Mouse (Mus musculus): Measurements from ENCODE around the gene Spdye4c. TPM values are rescaled to one million over a fixed set of nuclear protein-coding genes. Genes with fewer than 3 reads are reported as not detected.

Gene Spdye4c
- total and polyA plus RNA-seq, 3 experiments = not detected

GRCm38 (mm10) chr2:128582881-128583280, 8.1 kb upstream of the Spdye4c start:
- Histone ChIP-seq H3K9me3 (replicated peaks) (peaks cover 17% of the 10 kb centered on the region), H3K4me3 (ENCODE audit: low read depth, low read length) (no peak overlapping the region), H3K4me1 (ENCODE audit: insufficient read depth, low read depth, low read length) (no peaks in the 10 kb centered on the region), H3K27me3 (ENCODE audit: insufficient read depth, low read length) (no peaks in the 10 kb centered on the region), H3K36me3 (replicated peaks) (no peaks in the 10 kb centered on the region)
- ATAC-seq (ENCODE audit: extremely low read depth, insufficient number of reproducible peaks, low FRiP score, poor library complexity, severe bottlenecking) (no peak), DNase-seq (ENCODE audit: low spot score) (no peak)
- TF ChIP-seq CTCF (IDR thresholded peaks at IDR 0.05; ENCODE audit: low read depth, low read length) = no peak
- TF ChIP-seq TAL1 (conservative IDR thresholded peaks at IDR 0.05; ENCODE audit: low read depth, low read length) = no peak
- TF ChIP-seq POLR2AphosphoS5 (IDR thresholded peaks at IDR 0.05; ENCODE audit: insufficient replicate concordance, low read depth, low read length) = no peak
- no peak for TF ChIP-seq GATA2 (IDR thresholded peaks at IDR 0.05; ENCODE audit: borderline replicate concordance, low read depth, low read length)
- TF ChIP-seq GATA1 (IDR thresholded peaks at IDR 0.05; ENCODE audit: borderline replicate concordance, low read length) = no peak

- no peaks in the 10 kb centered on the region for H3K9me3 ChIP-seq (replicated peaks)
- DNase-seq (ENCODE audit: low spot score) (no peak), ATAC-seq (ENCODE audit: extremely low read depth, insufficient number of reproducible peaks, low FRiP score, poor library complexity, severe bottlenecking) (no peak)
- H3K36me3 ChIP-seq (replicated peaks) = no peaks in the 10 kb centered on the region
- H3K4me1 ChIP-seq (ENCODE audit: insufficient read depth, low read depth, low read length) = no peaks in the 10 kb centered on the region
- peaks cover 21% of the 10 kb centered on the region for H3K27me3 ChIP-seq (ENCODE audit: insufficient read depth, low read length)
- TF ChIP-seq CTCF (IDR thresholded peaks at IDR 0.05; ENCODE audit: low read depth, low read length) (no peak), TAL1 (conservative IDR thresholded peaks at IDR 0.05; ENCODE audit: low read depth, low read length) (no peak), GATA2 (IDR thresholded peaks at IDR 0.05; ENCODE audit: borderline replicate concordance, low read depth, low read length) (no peak), POLR2AphosphoS5 (IDR thresholded peaks at IDR 0.05; ENCODE audit: insufficient replicate concordance, low read depth, low read length) (no peak), GATA1 (IDR thresholded peaks at IDR 0.05; ENCODE audit: borderline replicate concordance, low read length) (no peak)
- H3K4me3 ChIP-seq (ENCODE audit: low read depth, low read length) = no peak overlapping the region
These were observed 1.3 kb downstream of the Spdye4c start for GRCm38 (mm10) chr2:128592301-128592700.

DNA sequence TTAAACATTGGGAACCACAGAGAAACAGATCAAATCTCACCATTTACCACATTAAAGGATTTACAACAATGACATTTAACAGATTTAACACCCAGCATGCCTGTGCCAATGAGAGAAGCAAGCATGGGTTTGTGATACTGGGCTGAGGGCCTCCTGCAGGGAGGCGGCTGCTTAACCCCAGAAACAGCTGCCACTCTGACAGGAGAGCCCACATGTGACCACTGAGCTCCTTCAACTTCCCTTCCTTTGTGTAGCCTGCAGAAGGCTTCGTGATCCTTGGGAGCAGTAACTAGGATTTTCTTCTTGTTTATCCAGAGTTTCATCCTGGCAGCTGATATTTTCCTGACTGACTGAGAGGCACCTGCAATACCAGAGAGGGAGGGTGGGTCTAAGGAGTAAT, 10.5 kb downstream of the Spdye4c start:
- Histone ChIP-seq H3K4me1 (ENCODE audit: insufficient read depth, low read depth, low read length) (no peaks in the 10 kb centered on the region), H3K4me3 (ENCODE audit: low read depth, low read length) (no peak overlapping the region), H3K9me3 (replicated peaks) (0 out of 2 replicates have a peak, but pooled peaks cover 6% of the 10 kb centered on the region), H3K36me3 (replicated peaks) (no peaks in the 10 kb centered on the region), H3K27me3 (ENCODE audit: insufficient read depth, low read length) (peaks cover 13% of the 10 kb centered on the region)
- ATAC-seq (ENCODE audit: extremely low read depth, insufficient number of reproducible peaks, low FRiP score, poor library complexity, severe bottlenecking) (no peak), DNase-seq (ENCODE audit: low spot score) (no peak)
- TF ChIP-seq TAL1 (conservative IDR thresholded peaks at IDR 0.05; ENCODE audit: low read depth, low read length) = no peak
- no peak for TF ChIP-seq POLR2AphosphoS5 (IDR thresholded peaks at IDR 0.05; ENCODE audit: insufficient replicate concordance, low read depth, low read length)
- no peak for TF ChIP-seq GATA1 (IDR thresholded peaks at IDR 0.05; ENCODE audit: borderline replicate concordance, low read length)
- no peak for TF ChIP-seq GATA2 (IDR thresholded peaks at IDR 0.05; ENCODE audit: borderline replicate concordance, low read depth, low read length)
- no peak for TF ChIP-seq CTCF (IDR thresholded peaks at IDR 0.05; ENCODE audit: low read depth, low read length)

DNA sequence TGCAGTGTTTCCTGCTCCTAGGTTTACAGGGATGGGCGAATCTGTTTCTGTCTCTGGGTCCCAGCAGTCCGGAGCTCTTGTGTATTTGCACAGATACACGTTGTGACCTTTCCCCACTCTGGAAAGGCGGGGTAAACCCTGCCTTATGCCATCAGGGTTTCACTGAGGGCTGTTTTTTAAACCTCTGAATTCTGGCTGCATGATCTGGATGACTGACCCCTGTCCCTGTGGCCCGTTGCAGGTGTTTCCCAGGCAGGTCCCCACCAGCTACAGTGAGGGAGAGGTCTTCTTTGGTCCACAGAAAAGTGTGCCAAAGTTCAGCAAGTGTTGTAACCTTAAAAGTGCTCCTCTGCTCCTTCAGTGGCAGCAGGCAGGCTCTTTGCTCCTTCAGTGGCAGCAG, 18.3 kb downstream of the Spdye4c start:
- Histone ChIP-seq H3K27me3 (ENCODE audit: insufficient read depth, low read length) (no peaks in the 10 kb centered on the region), H3K36me3 (replicated peaks) (peaks cover 51% of the 10 kb centered on the region), H3K4me3 (ENCODE audit: low read depth, low read length) (no peak overlapping the region), H3K4me1 (ENCODE audit: insufficient read depth, low read depth, low read length) (no peaks in the 10 kb centered on the region), H3K9me3 (replicated peaks) (peaks cover 14% of the 10 kb centered on the region; the same call in 1 of the 2 replicates)
- DNase-seq (ENCODE audit: low spot score) = no peak
- no peak for TF ChIP-seq CTCF (IDR thresholded peaks at IDR 0.05; ENCODE audit: low read depth, low read length)
- no peak for TF ChIP-seq POLR2AphosphoS5 (IDR thresholded peaks at IDR 0.05; ENCODE audit: insufficient replicate concordance, low read depth, low read length)
- no peak for TF ChIP-seq GATA2 (IDR thresholded peaks at IDR 0.05; ENCODE audit: borderline replicate concordance, low read depth, low read length)
- no peak for TF ChIP-seq TAL1 (conservative IDR thresholded peaks at IDR 0.05; ENCODE audit: low read depth, low read length)
- no peak for TF ChIP-seq GATA1 (IDR thresholded peaks at IDR 0.05; ENCODE audit: borderline replicate concordance, low read length)
- ATAC-seq (ENCODE audit: extremely low read depth, insufficient number of reproducible peaks, low FRiP score, poor library complexity, severe bottlenecking) = no peak

DNA sequence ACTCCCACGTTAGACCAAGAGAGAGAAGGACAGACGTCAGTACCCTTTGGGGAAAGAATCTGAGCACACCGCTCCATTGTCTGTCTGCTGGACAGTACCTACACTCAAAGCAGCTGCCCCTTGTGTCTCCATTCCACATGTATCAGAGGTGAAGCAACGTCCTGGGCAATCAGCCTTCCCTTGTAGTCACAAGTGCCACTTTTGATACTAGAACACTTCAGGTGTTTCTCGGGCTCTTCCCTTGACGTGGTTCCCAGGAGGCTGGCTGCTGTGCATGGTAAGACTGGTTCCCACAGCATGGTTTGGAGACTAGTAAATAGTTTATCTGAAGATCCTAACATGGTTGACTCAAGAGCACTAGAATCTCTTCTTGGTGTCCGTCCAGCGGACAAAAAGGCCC, 20.2 kb downstream of the Spdye4c start:
- H3K4me1 ChIP-seq (ENCODE audit: insufficient read depth, low read depth, low read length) = no peaks in the 10 kb centered on the region
- no peak overlapping the region for H3K4me3 ChIP-seq (ENCODE audit: low read depth, low read length)
- peaks cover 8% of the 10 kb centered on the region; the same call in 1 of the 2 replicates for H3K9me3 ChIP-seq (replicated peaks)
- peaks cover 69% of the 10 kb centered on the region for H3K36me3 ChIP-seq (replicated peaks)
- TF ChIP-seq GATA1 (IDR thresholded peaks at IDR 0.05; ENCODE audit: borderline replicate concordance, low read length) (no peak), POLR2AphosphoS5 (IDR thresholded peaks at IDR 0.05; ENCODE audit: insufficient replicate concordance, low read depth, low read length) (no peak)
- ATAC-seq (ENCODE audit: extremely low read depth, insufficient number of reproducible peaks, low FRiP score, poor library complexity, severe bottlenecking) (no peak), DNase-seq (ENCODE audit: low spot score) (no peak)
- no peaks in the 10 kb centered on the region for H3K27me3 ChIP-seq (ENCODE audit: insufficient read depth, low read length)

- TF ChIP-seq TAL1 (conservative IDR thresholded peaks at IDR 0.05; ENCODE audit: low read depth, low read length) = no peak
- TF ChIP-seq GATA1 (IDR thresholded peaks at IDR 0.05; ENCODE audit: borderline replicate concordance, low read length) = no peak
- no peak for TF ChIP-seq CTCF (IDR thresholded peaks at IDR 0.05; ENCODE audit: low read depth, low read length)
- no peak for TF ChIP-seq POLR2AphosphoS5 (IDR thresholded peaks at IDR 0.05; ENCODE audit: insufficient replicate concordance, low read depth, low read length)
- no peak for TF ChIP-seq GATA2 (IDR thresholded peaks at IDR 0.05; ENCODE audit: borderline replicate concordance, low read depth, low read length)
- Histone ChIP-seq H3K4me1 (ENCODE audit: insufficient read depth, low read depth, low read length) (no peaks in the 10 kb centered on the region), H3K36me3 (replicated peaks) (peaks cover 78% of the 10 kb centered on the region), H3K9me3 (replicated peaks) (0 out of 2 replicates have a peak, but pooled peaks cover 3% of the 10 kb centered on the region), H3K27me3 (ENCODE audit: insufficient read depth, low read length) (no peaks in the 10 kb centered on the region), H3K4me3 (ENCODE audit: low read depth, low read length) (no peak overlapping the region)
- no peak for DNase-seq (ENCODE audit: low spot score)
- ATAC-seq (ENCODE audit: extremely low read depth, insufficient number of reproducible peaks, low FRiP score, poor library complexity, severe bottlenecking) = no peak
These were observed 21.3 kb downstream of the Spdye4c start for GRCm38 (mm10) chr2:128612275-128612674.

Measured in G1E (cell line).